Mouse (Mus musculus) C2C12 (cell line): Measurements from ENCODE around the gene Rimbp3. TPM values are rescaled to one million over a fixed set of nuclear protein-coding genes. Genes with fewer than 3 reads are reported as not detected.
A peak's percentile ranks its signal among the peaks of the same experiment; 100 is the strongest.
"Not testable (repeated sequence)": the region's sequence is repeated elsewhere in the genome, so short reads cannot be mapped to it uniquely, and the experiment has no call there.

Experiments used
- H3K27me3 ChIP-seq: one replicate; pipeline ENCODE4 v1.6.1; 2011; ENCODE audit not compliant: control insufficient read depth, insufficient read depth, insufficient read length
- H3K36me3 ChIP-seq: one replicate; pipeline ENCODE4 v1.6.1; 2011; ENCODE audit not compliant: control insufficient read depth, insufficient read depth
- H3K4me3 ChIP-seq: one replicate; pipeline ENCODE4 v1.5.1; 2011; ENCODE audit warnings: mild to moderate bottlenecking, control low read depth; ENCODE audit not compliant: poor library complexity, insufficient read depth, severe bottlenecking
- H3K79me2 ChIP-seq: one replicate; pipeline ENCODE4 v1.6.1; 2011; ENCODE audit not compliant: control insufficient read depth, insufficient read depth
- H3K79me3 ChIP-seq: one replicate; pipeline ENCODE4 v1.6.1; 2011; ENCODE audit warnings: low read depth, control low read depth
- H3ac ChIP-seq: one replicate; pipeline ENCODE3; 2011; ENCODE audit warnings: low read depth; ENCODE audit not compliant: control insufficient read depth, insufficient read length
- CEBPB ChIP-seq: IDR thresholded peaks from one replicate; pipeline ENCODE4 v1.6.1; 2011; ENCODE audit warnings: low read depth, mild to moderate bottlenecking, control low read depth, moderate library complexity
- CTCF ChIP-seq: IDR thresholded peaks from one replicate; pipeline ENCODE4 v1.5.1; 2011; ENCODE audit not compliant: control insufficient read depth, insufficient read depth, insufficient read length
- FOSL1 ChIP-seq: IDR thresholded peaks from one replicate; pipeline ENCODE4 v1.8.0; 2011; ENCODE audit warnings: mild to moderate bottlenecking, low read length; ENCODE audit not compliant: poor library complexity, insufficient read depth, severe bottlenecking
- MAX ChIP-seq: IDR thresholded peaks from one replicate; pipeline ENCODE4 v1.6.1; 2011; ENCODE audit warnings: mild to moderate bottlenecking, control low read depth
- MYOD1 ChIP-seq: IDR thresholded peaks from one replicate; pipeline ENCODE4 v1.6.1; 2011; ENCODE audit warnings: low read depth; ENCODE audit not compliant: control insufficient read depth, insufficient read length
- MYOG ChIP-seq: IDR thresholded peaks from one replicate; pipeline ENCODE4 v1.6.1; 2011; ENCODE audit not compliant: control insufficient read depth, insufficient read length; ENCODE audit errors: extremely low read depth
- USF1 ChIP-seq: IDR thresholded peaks from one replicate; pipeline ENCODE4 v1.6.1; 2011; ENCODE audit warnings: low read depth, mild to moderate bottlenecking, control low read depth, moderate library complexity
- long read RNA-seq, 2 experiments: library from polyadenylated mRNA; unstranded; transcript quantifications; one replicate each; pipeline ENCODE4 v2.0.0; 2019 to 2020
- polyA plus RNA-seq: library from polyadenylated mRNA; unstranded; fragments of >200 nt; fragmentation: generic; extraction: Trizol; gene quantifications from one replicate; pipeline ENCODE4 v1.2.1, GENCODE M21; 2012; ENCODE audit warnings: missing spikeins

The Rimbp3 gene
- polyA plus RNA-seq = 0.02 TPM
- long read RNA-seq, experiment 1 = 0 reads
- long read RNA-seq, experiment 2 = 0 reads

DNA sequence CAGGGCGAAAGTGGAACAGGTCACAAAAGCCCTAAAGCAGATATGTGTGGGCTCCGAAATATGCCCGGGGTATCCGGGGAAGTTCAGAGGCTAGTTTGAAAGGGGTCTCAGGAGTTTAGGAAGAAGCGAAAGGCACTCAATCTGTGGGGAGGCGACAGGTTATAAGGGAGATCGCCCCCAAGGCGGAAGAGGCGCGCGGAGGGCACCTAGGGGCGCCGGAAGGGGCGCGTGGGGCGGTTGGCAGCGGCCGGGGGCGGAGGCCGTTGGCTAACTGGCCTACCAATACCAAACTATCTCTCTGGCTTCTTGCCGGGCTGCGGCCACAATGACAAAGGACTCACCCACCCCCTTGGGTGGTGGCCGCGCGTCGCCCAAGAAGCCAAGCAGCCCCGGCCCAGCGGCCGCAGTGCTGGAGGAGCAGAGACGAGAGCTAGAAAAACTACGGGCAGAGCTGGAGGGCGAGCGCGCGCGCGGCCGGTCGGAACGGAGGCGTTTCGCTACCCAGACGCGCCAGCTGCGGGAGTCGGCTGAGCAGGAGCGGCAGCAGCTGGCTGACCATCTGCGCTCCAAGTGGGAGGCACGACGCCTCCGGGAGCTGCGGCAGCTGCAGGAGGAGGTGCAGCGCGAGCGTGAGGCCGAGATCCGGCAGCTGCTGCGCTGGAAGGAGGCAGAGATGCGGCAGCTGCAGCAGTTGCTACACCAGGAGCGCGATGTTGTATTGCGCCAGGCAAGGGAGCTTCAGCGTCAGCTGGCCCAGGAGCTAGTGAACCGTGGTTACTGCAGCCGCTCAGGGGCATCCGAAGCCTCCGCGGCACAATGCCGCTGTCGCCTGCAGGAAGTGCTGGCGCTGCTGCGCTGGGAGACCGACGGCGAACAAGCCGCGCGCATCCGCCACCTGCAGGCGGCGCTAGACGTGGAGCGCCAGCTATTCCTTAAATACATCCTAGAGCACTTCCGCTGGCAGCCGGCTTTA lies at the start of gene Rimbp3:
Gene Rimbp3 (plus strand): TSS at position 215 of the 973 bp plus-strand sequence.
- no peaks in the 10 kb centered on the region for H3K79me2 ChIP-seq
- H3ac ChIP-seq = peak within 1 kb of the TSS; percentile 8
- no peaks in the 10 kb centered on the region for H3K79me3 ChIP-seq
- H3K27me3 ChIP-seq = no peaks in the 10 kb centered on the region
- peak within 1 kb of the TSS; percentile 21 for H3K4me3 ChIP-seq
- H3K36me3 ChIP-seq = no peaks in the 10 kb centered on the region
- peak; percentile 54 for TF ChIP-seq MAX
- no peak for TF ChIP-seq CEBPB
- TF ChIP-seq MYOD1 = peak; percentile 9
- peak; percentile 98 for TF ChIP-seq CTCF
- no peak for TF ChIP-seq USF1

DNA sequence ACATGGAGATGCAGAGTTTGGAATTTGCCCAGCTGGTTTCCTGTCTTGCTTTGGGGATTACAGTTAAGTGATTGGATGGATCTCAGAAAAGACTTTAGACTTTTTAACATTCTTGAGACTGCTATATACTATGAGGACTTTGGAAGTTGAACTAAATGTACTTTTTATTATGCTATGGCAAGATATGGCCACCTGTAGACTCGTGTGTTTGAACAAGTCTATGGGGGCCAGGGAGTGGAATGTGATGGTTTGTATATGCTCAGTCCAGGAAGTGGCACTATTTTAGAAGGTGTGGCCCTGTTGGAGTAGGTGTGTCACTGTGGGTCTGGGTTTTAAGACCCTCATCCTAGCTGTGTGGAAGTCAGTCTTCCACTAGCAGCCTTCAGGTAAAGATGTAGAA lies 42.9 kb upstream of the Rimbp3 start:
- Histone ChIP-seq H3K79me3 (peaks cover 56% of the 10 kb centered on the region), H3K79me2 (peaks cover 99% of the 10 kb centered on the region), H3K36me3 (peaks cover 65% of the 10 kb centered on the region)
- not testable (repeated sequence) for H3K27me3 ChIP-seq, H3K4me3 ChIP-seq, H3ac ChIP-seq

DNA sequence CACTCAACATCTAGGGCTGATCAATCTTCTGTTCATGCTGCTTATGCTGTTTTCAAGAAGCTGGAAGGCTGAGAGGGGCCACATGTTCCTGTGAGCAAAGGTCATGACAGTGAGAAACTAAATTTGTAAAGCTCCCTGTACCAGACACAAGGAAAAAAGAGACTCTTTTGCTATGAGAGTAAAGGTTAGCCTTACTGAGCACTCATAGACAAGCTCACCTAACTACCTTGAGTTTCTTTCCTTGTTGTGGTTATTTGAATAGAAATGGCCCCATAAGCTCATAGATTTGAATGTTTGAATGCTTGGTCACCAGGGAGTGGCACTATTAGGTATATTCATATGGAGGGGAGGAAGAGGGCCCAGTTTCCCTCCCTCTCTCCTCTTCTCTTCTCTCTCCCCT lies 41.2 kb upstream of the Rimbp3 start:
- H3K79me3 ChIP-seq = peaks cover 63% of the 10 kb centered on the region
- TF ChIP-seq CTCF = no peak
- no peak for TF ChIP-seq MYOD1
- no peak for TF ChIP-seq USF1
- TF ChIP-seq CEBPB = no peak
- no peak for TF ChIP-seq MYOG
- TF ChIP-seq FOSL1 = no peak
- TF ChIP-seq MAX = no peak
- H3K4me3 ChIP-seq = no peak overlapping the region
- peaks cover 70% of the 10 kb centered on the region for H3K36me3 ChIP-seq
- no peak overlapping the region for H3ac ChIP-seq
- H3K79me2 ChIP-seq = peaks cover 100% of the 10 kb centered on the region
- no peaks in the 10 kb centered on the region for H3K27me3 ChIP-seq

DNA sequence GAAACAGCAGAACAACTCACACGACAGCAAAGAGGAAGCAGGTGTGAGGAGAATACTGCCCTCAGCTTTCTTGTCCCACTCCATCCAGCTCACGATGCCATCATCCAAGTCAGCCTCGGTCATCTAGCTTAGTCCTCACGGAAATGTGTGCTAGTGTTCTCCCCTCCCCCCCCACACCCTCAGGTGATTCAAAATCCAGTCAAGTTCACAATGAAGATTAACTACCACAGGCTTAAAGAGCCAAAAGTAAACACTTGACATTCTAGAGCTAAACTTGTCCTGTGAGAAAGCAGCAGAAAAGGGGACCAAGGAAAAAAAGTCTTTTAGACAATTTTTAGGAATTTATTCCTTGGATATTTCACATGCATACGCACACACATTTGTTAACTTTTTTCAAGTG lies 40.4 kb upstream of the Rimbp3 start:
- Histone ChIP-seq H3K36me3 (peaks cover 73% of the 10 kb centered on the region), H3K4me3 (no peak overlapping the region)

DNA sequence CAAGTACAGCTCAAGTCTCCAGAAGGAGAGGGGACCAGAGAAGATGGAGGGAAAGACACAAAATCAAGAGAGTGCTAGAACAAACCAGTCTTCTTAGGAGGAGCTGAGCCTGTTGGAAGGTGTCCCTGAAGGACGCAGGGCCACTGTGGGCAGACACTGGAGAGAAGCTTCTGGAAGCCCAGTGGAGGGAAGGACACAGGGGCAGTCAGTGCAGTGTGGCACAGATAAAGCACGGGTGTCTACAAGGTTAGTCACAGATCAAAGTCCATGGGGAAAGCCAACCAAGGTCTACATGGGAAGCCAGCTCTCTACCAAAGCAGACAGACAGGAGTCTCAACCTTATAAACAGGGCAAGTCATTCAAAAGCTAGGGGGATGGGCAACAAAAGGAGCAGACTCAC lies 32.6 kb upstream of the Rimbp3 start:
- no peak overlapping the region for H3K4me3 ChIP-seq
- H3K27me3 ChIP-seq = no peaks in the 10 kb centered on the region
- H3K79me3 ChIP-seq = peaks cover 78% of the 10 kb centered on the region
- peaks cover 50% of the 10 kb centered on the region for H3K36me3 ChIP-seq
- H3ac ChIP-seq = no peak overlapping the region
- H3K79me2 ChIP-seq = peaks cover 99% of the 10 kb centered on the region
- no peak for TF ChIP-seq CTCF
- TF ChIP-seq MYOG = no peak
- no peak for TF ChIP-seq FOSL1
- TF ChIP-seq MYOD1 = no peak
- no peak for TF ChIP-seq USF1
- TF ChIP-seq MAX = no peak
- TF ChIP-seq CEBPB = no peak

More for the DNA sequence above, 40.4 kb upstream of the Rimbp3 start:
- TF ChIP-seq CEBPB = no peak
- TF ChIP-seq MAX = no peak
- no peak for TF ChIP-seq CTCF
- no peak for TF ChIP-seq MYOG
- no peak for TF ChIP-seq MYOD1
- no peak for TF ChIP-seq USF1
- TF ChIP-seq FOSL1 = no peak
- Histone ChIP-seq H3K79me2 (peaks cover 100% of the 10 kb centered on the region), H3ac (no peak overlapping the region), H3K27me3 (no peaks in the 10 kb centered on the region), H3K79me3 (peaks cover 70% of the 10 kb centered on the region)

DNA sequence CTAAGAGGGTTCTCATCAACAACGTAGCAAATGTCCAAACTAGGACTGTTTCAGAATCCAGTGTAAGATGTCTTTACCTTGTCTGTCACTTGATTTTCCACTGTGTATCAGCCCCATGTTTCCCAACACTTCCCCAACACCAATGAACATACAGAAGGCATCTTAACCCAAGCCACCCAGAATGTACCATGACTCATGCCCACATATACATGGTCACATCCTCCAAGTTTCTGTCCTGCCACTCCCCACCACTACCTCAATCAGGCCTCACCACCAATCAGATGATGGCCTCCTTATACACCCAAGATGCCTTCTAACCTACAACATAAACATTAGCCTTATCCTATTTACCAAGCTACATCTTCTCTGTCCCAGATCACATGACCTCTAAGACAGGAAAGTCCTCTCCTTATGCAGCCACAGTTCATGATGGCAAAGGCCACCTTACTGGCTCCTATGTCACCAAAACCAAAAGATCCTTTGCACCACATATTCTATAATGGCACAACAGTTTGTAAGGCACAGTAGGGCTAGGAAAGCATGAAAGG lies 30.7 kb upstream of the Rimbp3 start:
- no peaks in the 10 kb centered on the region for H3K27me3 ChIP-seq
- peaks cover 99% of the 10 kb centered on the region for H3K79me2 ChIP-seq
- peaks cover 86% of the 10 kb centered on the region for H3K79me3 ChIP-seq
- H3ac ChIP-seq = no peak overlapping the region
- TF ChIP-seq MAX (no peak), USF1 (no peak), CEBPB (no peak), MYOG (no peak), CTCF (no peak), FOSL1 (no peak), MYOD1 (no peak)
- H3K36me3 ChIP-seq = peaks cover 41% of the 10 kb centered on the region
- no peak overlapping the region for H3K4me3 ChIP-seq
